Mouse (Mus musculus): ENCODE data around the gene Zfp553.
"Not testable (repeated sequence)": the region's sequence is repeated elsewhere in the genome, so short reads cannot be mapped to it uniquely, and the experiment has no call there.

Zfp553 gene

GRCm38 (mm10) chr7:127243361-127243867 is 10.6 kb downstream of the Zfp553 start:
- no peak for DNase-seq

DNA sequence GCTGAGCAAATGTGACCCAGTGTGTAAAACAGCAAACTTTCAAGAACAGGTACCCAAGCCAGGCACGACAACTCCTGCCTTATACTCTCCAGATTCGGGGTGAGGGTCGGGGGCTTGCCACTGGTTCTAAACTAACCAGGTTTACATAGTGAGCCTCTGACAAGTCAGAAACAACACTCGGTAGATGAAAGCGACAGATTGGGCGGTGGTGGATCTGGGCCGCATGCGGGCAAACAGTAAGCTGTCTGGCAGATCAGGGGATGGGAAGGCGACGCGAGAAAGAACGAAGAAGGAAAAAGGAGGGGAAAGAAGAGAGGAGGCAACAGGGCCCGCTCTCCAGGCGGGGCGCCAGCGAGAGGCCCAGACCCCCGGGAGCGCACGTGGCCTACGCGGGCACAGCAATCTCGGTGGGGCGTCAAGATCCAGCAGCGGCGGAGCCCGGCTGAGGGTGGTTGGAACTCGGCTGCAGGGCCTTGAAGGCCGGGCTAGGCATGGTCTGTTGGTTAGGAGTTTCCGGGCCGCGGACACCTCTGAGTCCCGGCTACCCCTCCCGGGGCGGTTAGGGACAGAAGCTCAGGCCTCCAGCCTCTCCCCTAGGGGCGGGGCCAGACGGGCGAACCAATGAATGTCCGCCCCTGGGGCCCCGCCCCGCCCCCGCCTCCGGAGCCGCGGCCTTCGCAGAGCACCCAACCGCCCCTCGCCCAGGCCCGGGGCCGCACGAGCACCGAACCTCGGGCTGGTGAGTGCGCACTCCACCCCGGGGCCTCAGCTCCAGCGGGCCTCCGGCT is 11.2 kb downstream of the Zfp553 start, which contains the start of gene Zfp771:
Zfp771 (plus strand) TSS at position 405 of the 788 bp plus-strand sequence.
- DNase-seq: peak; percentile 94

- DNase-seq: no peak
Observed at GRCm38 (mm10) chr7:127244658-127245510, 12.0 kb downstream of the Zfp553 start.

DNA sequence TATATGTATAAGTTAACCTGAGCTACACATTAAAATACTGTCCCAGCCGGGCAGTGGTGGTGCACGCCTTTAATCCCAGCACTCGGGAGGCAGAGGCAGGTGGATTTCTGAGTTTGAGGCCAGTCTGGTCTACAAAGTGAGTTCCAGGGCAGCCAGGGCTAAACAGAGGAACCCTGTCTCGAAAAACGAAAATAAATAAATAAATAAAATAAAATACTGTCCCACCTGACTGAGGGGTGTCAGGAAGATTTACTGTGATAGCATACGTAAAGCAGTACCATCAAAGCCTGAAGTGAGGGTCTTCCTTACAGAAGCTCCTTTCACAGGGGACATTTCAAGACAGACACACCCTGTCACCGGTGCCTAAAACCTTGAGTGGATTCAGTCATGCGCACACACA is 17.6 kb downstream of the Zfp553 start:
- not testable (repeated sequence) for DNase-seq

GRCm38 (mm10) chr7:127252414-127252813 is 19.6 kb downstream of the Zfp553 start:
- no peak for DNase-seq

DNA sequence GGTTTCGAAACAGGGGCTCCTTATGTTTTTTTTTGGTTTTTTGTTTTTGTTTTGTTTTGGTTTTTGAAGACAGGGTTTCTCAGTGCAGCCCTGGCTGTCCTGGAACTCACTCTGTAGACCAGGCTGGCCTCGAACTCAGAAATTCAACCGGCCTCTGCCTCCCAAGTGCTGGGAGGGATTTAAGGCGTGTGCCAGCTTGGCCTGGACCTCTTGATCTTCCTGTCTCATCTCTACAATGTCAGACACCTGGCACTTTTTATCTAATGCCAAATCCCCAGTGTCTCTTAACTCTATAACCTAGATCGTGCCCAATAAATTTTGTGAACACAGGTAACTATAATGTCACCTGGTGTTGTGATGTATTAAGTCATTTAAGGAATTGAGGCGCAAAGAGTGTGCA is 20.5 kb downstream of the Zfp553 start:
- DNase-seq: no peak

DNA sequence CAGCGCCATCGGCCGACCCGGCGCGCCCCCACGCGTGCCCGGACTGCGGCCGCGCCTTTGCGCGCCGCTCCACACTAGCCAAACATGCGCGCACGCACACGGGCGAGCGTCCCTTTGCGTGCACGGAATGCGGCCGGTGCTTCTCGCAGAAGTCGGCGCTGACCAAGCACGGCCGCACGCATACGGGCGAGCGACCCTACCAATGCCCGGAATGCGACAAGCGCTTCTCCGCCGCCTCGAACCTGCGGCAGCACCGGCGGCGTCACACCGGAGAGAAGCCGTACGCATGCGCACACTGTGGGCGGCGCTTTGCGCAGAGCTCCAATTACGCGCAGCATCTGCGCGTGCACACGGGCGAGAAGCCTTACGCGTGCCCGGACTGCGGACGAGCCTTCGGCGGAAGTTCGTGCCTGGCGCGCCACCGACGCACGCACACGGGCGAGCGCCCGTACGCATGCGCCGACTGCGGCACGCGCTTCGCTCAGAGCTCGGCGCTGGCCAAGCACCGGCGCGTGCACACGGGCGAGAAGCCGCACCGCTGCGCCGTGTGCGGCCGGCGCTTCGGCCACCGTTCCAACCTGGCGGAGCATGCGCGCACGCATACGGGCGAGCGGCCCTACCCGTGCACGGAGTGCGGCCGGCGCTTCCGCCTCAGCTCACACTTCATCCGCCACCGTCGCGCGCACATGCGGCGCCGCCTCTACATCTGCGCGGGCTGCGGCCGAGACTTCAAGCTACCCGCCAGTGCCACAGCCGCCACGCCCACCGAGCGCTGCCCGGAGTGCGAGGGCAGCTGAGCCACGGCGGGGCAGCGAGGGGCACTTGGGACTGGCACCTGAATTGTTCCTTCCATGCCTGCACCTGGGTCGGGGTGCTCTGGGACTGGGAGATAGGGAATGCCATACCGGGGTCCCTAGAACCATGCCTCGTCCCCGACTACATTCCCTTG is 21.2 kb downstream of the Zfp553 start:
- peak; percentile 96 for DNase-seq

DNA sequence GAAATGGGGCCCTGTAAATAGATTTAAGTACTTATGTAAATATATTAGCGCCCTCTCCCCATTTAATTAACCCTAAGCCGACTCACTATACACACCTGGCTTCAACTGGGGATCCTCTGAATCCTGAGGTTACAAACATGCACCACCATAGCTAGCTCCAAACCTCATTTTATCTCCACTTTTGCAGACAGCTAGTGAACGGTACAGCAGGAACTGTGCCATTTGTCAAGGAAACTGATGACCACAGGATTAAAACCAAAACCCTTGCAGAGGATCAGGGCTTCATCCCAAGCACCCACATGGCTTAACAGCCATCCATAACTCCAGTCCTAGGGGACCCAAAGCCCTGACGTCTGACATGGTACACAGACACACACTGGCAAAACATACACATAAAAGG is 22.1 kb downstream of the Zfp553 start:
- DNase-seq: no peak

DNA sequence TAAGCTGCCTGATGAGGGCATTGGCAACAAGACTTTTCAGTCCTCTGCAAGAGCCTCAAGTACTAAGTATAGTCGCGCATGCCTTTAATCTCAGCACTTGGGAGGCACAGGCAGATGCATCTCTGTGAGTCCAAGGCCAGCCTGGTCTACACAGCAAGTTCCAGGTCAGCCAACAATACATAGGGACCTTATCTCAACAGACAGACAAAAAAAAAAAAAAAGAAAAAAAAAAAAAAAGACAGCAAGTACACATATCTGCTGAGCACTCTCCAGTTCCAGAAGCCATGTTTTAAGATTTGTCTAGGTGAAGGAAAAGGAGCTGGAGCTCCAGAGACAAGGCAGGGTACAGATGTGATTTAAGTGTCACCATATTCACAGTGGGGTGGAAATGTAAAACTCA is 23.1 kb downstream of the Zfp553 start:
- DNase-seq: no peak

- no peak for DNase-seq
Observed at GRCm38 (mm10) chr7:127256518-127256917, 23.7 kb downstream of the Zfp553 start.

DNA sequence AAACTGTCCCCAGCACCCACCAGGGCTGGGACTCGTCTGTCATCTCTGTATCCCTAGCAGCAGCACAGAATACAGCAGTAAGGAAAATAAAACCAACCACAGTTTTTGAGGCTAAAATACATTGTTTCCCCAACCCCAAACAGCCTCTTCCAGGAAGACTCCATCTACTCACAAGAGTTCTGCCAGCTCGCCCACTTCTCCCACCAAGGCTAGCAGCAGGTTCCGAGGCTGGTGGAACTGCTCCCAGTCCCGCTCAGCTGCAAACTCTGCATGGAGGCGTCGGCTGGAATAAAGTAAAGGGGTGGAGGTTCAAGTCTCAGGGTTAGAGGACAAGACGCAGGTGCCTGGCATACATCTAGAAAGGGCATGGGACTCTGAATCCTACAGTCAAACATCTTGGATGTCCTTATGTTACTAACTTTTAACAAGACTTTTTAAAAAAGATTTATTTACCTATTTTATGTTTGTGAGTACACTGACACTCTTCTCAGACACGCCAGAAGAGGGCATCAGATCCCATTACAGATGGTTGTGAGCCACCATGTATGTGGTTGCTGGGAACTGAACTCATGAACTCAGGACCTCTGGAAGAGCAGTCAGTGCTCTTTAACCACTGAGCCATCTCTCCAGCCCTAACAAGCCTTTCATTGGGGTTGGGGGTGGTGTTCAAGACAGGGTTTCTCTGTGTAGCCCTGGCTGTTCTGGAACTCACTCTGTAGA is 26.5 kb downstream of the Zfp553 start:
- no peak for DNase-seq

DNA sequence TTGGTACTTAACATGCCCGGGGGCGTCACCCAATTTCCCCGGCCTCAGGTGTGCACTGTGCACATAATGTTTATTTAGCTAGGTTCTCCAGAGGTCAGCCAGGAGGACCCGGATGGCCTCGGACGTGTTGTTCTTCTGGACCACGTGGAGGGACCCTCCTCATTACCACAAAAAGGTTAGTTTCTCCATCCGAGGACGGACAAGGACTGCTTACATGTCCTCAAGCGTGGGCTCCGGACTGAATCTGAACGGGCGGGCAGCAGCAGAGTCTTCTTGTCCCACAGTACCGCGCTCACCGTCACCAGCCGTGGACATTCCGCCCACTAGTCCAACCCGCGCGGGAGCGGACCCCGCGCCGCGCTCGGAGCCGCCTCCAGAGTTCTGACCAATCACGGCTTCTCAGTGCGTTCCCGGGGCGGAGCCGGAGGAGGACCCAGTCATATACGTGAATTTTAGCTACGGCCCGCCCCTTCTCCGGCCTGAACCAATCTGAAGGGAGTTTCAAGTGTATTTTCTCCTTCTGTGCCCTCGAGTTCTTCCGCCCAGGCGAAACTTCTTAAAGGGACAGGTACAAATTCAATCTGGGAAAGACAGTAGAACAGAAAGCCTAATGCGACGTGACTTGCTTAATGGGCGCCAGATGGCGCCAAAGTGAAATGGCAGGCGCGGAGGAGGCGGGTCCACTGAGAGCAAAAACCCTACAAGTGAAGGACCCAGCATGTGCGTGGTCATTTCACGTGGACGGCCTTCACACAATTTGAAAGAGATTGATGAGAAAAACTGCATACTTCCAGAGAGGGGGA is 27.6 kb downstream of the Zfp553 start, which contains the start of gene Dctpp1:
Dctpp1 (minus strand) TSS at position 401 of the 803 bp plus-strand sequence.
- peak; percentile 98 for DNase-seq

DNA sequence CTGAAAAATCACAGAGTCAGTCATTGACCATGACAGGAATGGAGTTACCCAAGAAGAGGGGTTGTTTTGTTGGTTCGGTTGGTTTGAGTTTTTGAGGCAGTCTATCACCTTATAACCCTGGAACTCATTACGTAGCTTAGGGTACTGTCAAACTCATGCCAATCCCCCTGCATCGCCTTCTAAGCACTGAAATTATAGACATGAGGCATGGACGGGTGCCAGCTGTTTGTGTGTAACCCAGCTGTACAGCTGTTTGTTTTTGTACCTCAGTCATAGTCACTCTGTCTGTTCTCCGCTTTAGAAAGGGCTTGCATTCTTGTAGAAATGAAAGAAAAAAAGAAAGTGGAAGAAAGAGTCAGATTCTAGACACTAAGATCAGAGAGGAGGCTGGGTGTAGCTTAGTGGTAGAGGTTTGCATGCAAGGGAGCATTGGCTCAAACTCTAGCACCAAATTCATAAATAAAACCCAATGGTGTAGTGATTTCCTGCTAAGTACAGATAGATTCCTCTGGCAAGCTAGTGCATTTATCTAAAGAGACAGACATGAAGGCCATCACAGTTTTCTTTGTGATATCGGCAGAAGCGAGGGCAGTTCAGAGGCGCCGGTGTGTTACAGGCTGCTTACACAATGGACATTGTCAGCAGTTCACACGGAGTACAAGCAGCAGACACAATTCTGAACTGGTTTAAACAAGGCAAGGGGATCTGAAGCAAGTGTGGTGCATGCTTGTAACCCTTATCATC is 29.5 kb downstream of the Zfp553 start:
- no peak for DNase-seq

DNA sequence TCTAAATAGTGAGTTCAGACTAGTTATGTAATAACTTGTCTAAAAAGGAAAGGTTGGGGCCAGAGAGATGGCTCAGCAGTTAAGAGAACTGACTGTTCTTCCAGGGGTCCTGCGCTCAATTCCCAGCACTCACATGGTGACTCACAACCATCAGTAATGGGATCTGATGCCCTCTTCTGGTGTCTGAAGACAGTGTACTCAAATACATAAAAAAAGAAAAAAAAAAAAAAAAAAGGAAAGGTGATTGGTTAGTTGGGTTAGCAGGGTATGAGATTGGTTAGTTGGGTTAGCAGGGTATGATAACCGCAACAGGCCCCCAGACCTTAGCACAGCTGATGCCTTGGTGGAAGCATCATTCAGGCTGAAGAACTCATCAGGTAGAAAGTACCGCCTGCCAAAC is 30.7 kb downstream of the Zfp553 start:
- no peak for DNase-seq

GRCm38 (mm10) chr7:127270256-127270655 is 37.4 kb downstream of the Zfp553 start:
- no peak for DNase-seq

- DNase-seq: no peak
Observed at GRCm38 (mm10) chr7:127270666-127271065, 37.8 kb downstream of the Zfp553 start.

GRCm38 (mm10) chr7:127271093-127271492 is 38.2 kb downstream of the Zfp553 start:
- DNase-seq: no peak

- no peak for DNase-seq
Observed at GRCm38 (mm10) chr7:127272566-127272965, 39.7 kb downstream of the Zfp553 start.

GRCm38 (mm10) chr7:127273118-127273923 is 40.5 kb downstream of the Zfp553 start:
- DNase-seq: no peak

Measured in right cerebral cortex, postnatal 25 days (tissue).